Mouse (Mus musculus): ENCODE data around the gene Stat3. TPM values are rescaled to one million over a fixed set of nuclear protein-coding genes. Genes with fewer than 3 reads are reported as not detected.

Stat3 gene
- polyA plus RNA-seq (2012; rRNA removed; ENCODE audit: low replicate concordance), result 117 and 148 TPM in 2 replicates

GRCm38 (mm10) chr11:100939512-100940151 is at the start of gene Stat3:
Stat3 (minus strand) TSS chr11:100939540.

GRCm38 (mm10) chr11:100970557-100970937 is 31.2 kb upstream of the Stat3 start, which contains the start of gene Cavin1:
Cavin1 (minus strand) TSS chr11:100970887.

GRCm38 (mm10) chr11:100858935-100859578 is 80.3 kb downstream of the Stat3 start, which contains the start of gene Stat5a:
Stat5a (plus strand) TSS chr11:100859351.

GRCm38 (mm10) chr11:100850038-100850777 is 89.1 kb downstream of the Stat3 start, which contains the start of gene Stat5b:
Stat5b (minus strand) TSS chr11:100850724.

Other genes starting within 250 kb of the Stat3 start
- 1.4 and 2.1 TPM in 2 replicates for gene Zfp385c, start 247.1 kb downstream of the Stat3 start, polyA plus RNA-seq (2012; rRNA removed; ENCODE audit: low replicate concordance)
- 10.3 and 16.6 TPM in 2 replicates for gene Dhx58, start 235.3 kb downstream of the Stat3 start, polyA plus RNA-seq (2012; rRNA removed; ENCODE audit: low replicate concordance)
- 37.3 and 46.8 TPM in 2 replicates for gene Kat2a, start 227.1 kb downstream of the Stat3 start, polyA plus RNA-seq (2012; rRNA removed; ENCODE audit: low replicate concordance)
- gene Hspb9, start 225.7 kb downstream of the Stat3 start, polyA plus RNA-seq (2012; rRNA removed; ENCODE audit: low replicate concordance), result not detected in 2 replicates
- 187 and 251 TPM in 2 replicates for gene Rab5c, start 201.3 kb downstream of the Stat3 start, polyA plus RNA-seq (2012; rRNA removed; ENCODE audit: low replicate concordance)
- 0.72 and 1.3 TPM in 2 replicates for gene Kcnh4, start 179.6 kb downstream of the Stat3 start, polyA plus RNA-seq (2012; rRNA removed; ENCODE audit: low replicate concordance)
- not detected in 2 replicates for gene Hcrt, start 176.6 kb downstream of the Stat3 start, polyA plus RNA-seq (2012; rRNA removed; ENCODE audit: low replicate concordance)
- 15.5 and 16.5 TPM in 2 replicates for gene Ghdc, start 168.6 kb downstream of the Stat3 start, polyA plus RNA-seq (2012; rRNA removed; ENCODE audit: low replicate concordance)
- gene Stat5b, start 88.8 kb downstream of the Stat3 start, polyA plus RNA-seq (2012; rRNA removed; ENCODE audit: low replicate concordance), result 54.0 and 56.3 TPM in 2 replicates
- gene Stat5a, start 80.2 kb downstream of the Stat3 start, polyA plus RNA-seq (2012; rRNA removed; ENCODE audit: low replicate concordance), result 82.3 and 109 TPM in 2 replicates
- gene Cavin1, start 31.3 kb upstream of the Stat3 start, polyA plus RNA-seq (2012; rRNA removed; ENCODE audit: low replicate concordance), result 184 and 257 TPM in 2 replicates
- 68.6 and 77.8 TPM in 2 replicates for gene Atp6v0a1, start 69.9 kb upstream of the Stat3 start, polyA plus RNA-seq (2012; rRNA removed; ENCODE audit: low replicate concordance)
- 43.2 and 45.4 TPM in 2 replicates for gene Naglu, start 130.5 kb upstream of the Stat3 start, polyA plus RNA-seq (2012; rRNA removed; ENCODE audit: low replicate concordance)
- 0.24 and 0.94 TPM in 2 replicates for gene Hsd17b1, start 138.9 kb upstream of the Stat3 start, polyA plus RNA-seq (2012; rRNA removed; ENCODE audit: low replicate concordance)
- 92.0 and 118 TPM in 2 replicates for gene Coasy, start 143.0 kb upstream of the Stat3 start, polyA plus RNA-seq (2012; rRNA removed; ENCODE audit: low replicate concordance)
- 50.5 and 97.1 TPM in 2 replicates for gene Mlx, start 147.7 kb upstream of the Stat3 start, polyA plus RNA-seq (2012; rRNA removed; ENCODE audit: low replicate concordance)
- 0.43 and 0.62 TPM in 2 replicates for gene Psmc3ip, start 155.9 kb upstream of the Stat3 start, polyA plus RNA-seq (2012; rRNA removed; ENCODE audit: low replicate concordance)
- gene Retreg3, start 180.4 kb upstream of the Stat3 start, polyA plus RNA-seq (2012; rRNA removed; ENCODE audit: low replicate concordance), result 81.8 and 115 TPM in 2 replicates
- 8.4 and 17.4 TPM in 2 replicates for gene Tubg1, start 180.4 kb upstream of the Stat3 start, polyA plus RNA-seq (2012; rRNA removed; ENCODE audit: low replicate concordance)
- gene Tubg2, start 216.4 kb upstream of the Stat3 start, polyA plus RNA-seq (2012; rRNA removed; ENCODE audit: low replicate concordance), result 4.1 and 4.5 TPM in 2 replicates
- gene Cntnap1, start 231.0 kb upstream of the Stat3 start, polyA plus RNA-seq (2012; rRNA removed; ENCODE audit: low replicate concordance), result 12.3 and 13.5 TPM in 2 replicates
- gene Plekhh3, start 231.8 kb upstream of the Stat3 start, polyA plus RNA-seq (2012; rRNA removed; ENCODE audit: low replicate concordance), result 51.3 and 92.6 TPM in 2 replicates
- gene Ccr10, start 235.9 kb upstream of the Stat3 start, polyA plus RNA-seq (2012; rRNA removed; ENCODE audit: low replicate concordance), result 2.9 and 6.8 TPM in 2 replicates

Data from mammary gland, adult 2 months (tissue).